Mouse (Mus musculus): ENCODE results near the gene Zmynd15.
"Not testable (repeated sequence)": the region's sequence is repeated elsewhere in the genome, so short reads cannot be mapped to it uniquely, and the experiment has no call there.

The Zmynd15 gene

DNA sequence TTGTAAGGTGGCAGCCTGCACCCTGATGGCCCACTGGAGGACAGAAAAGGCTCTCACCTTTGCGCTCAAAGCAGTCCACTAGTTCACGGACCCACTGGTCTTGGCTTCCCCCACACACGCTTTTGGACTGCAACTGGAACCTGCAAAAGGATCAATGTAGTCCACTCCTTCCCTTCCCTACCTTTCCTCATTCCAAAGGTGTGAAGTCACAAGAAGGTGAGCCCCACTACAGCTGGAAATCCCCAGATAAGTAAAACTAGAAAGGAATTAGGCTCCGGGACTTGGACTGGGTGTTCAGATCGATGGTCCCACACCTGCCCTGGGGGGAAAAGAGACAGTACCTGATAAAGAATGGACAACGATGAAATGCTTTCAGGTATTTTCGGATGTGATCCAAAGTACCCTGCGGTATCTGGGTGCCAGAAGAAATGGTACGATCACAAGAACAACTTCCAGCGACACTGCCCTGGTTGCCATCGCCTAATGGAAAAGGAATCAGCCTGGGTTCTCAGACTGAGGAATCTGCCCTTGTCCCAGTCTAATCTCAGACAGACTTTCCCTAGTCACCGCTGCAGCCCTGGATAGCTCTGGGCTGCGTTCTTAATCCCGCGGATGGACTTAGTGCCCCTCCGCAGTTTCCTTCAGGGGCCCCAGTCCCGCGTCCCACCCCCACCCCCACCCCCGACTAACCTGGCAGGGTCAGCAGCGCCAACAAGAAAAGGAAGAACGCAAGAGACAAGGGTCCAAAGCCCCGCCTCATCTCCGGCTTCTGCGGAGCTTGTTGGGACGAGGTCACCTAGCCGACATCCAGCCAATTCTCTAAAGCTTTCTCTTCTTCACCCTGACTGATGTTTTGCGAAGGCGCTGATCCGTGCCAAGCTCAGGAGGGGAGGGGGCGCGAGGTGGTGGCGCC, at the start of gene Zmynd15:
Gene Zmynd15 (plus strand): TSS at position 746 of the 913 bp plus-strand sequence.
- DNase-seq (ENCODE audit: low spot score in 2 of 2), result peak in 1 of 2 experiments; percentile 51

DNA sequence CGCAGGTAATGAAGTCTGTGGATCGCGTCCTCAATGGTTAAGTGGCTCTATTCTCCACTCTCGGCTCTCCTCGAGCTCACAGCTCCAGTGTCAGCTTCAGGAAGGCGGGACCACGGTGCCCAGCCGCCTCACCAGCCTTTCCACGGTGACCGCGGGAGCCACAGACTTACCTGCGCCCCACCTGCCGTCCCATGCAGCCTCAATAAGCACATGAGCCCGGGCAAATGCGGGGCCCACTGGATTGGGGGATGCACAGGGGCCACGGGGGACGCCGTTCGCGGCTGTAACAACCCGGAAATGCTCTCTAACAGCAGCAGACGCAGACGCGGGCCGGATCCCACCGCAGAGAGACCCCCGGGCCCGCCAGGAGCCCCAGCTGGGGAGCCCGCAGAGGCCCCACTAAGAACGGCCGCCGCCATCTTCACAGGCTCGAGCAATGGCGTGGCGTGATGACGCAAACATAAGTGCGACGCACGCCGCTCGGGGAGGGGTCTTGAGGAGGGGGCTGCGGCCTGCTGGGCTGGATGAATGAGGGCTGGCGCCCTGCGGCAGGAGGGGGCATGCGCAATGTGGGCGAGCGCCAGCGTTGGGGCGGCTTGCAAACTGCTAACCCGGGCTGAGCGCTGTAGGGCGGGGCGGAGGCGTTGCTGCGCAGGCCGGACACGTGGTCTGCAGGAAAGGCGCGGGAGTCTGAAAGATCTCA, 49.5 kb upstream of the Zmynd15 start, which contains the start of gene Pelp1:
Gene Pelp1 (minus strand): TSS at position 438 of the 703 bp plus-strand sequence.
- DNase-seq (ENCODE audit: low spot score in 2 of 2), result peak; percentile 81 to 90

DNA sequence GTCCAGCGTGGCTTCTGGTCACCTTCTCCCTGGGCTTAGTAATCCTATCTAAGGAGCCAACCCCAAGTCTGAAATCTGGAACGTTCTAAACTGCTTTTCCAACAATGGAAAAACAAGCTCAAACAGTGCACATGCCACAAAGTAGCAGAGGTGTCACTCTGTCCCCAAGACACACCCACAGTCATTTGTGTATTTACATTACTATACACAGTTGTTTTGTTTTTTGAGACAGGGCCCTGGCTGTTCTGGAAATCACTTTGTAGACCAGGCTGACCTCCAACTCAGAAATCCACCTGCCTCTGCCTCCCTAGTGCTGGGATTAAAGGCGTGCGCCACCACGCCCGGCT, 49.0 kb upstream of the Zmynd15 start:
- DNase-seq (ENCODE audit: low spot score in 2 of 2), result no peak

DNA sequence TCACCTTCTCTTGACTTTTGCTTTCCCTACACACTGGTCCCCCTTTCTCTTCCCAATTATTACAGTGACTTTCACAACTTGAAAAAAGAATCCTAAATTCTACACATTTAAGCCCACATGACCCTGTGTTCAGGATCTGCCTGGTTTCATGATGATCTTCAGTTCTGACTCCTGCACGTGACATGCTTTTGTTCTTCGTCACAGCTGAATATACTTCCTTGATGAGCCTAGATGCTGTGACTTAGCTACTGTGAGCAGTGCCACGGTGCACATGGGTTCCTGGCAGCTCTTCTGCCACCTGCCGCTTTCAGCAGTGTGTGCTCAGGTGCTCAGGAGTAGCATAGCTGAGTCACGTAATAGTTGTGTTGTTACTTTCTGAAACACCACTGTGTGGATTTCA, 46.6 kb upstream of the Zmynd15 start:
- DNase-seq (ENCODE audit: low spot score in 2 of 2), result no peak

DNA sequence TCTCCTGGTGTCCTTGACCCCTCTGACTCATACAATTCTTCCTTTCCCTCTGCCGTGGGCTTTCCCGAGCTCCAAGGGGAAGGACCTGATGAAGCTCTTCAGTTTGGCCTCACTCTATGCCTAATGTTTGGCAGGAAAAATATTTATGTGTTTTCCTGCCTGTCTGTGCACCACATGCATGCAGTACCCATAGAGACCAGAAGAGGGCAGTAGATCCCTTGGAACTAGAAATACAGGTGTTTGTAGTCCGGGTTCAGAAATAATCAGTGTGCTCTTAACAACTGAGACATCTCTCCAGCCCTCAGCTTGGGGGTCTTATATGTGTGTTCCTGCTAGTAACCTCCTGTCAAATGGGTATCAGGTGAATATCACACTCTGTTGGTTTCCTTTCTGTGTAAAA, 45.3 kb upstream of the Zmynd15 start:
- peak; percentile 76 to 92 for DNase-seq (ENCODE audit: low spot score in 2 of 2)

DNA sequence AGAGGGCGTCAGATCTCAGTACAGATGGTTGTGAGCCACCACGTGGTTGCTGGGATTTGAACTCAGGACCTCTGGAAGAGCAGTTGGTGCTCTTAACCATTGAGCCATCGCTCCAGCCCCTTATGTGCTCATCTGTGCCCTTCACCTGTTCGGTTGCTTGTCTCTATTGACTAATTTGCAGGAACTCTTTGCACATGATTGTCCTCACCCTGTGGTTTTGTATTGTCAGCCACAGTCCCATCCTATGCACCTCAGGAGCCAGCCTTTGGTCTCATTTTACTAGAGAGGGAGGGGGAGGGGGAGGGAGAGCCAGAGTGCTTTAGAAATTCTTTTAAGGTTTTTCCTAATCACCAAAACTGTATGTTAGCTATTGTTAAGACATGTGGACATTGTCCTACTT, 41.0 kb upstream of the Zmynd15 start:
- no peak for DNase-seq (ENCODE audit: low spot score in 2 of 2)

DNA sequence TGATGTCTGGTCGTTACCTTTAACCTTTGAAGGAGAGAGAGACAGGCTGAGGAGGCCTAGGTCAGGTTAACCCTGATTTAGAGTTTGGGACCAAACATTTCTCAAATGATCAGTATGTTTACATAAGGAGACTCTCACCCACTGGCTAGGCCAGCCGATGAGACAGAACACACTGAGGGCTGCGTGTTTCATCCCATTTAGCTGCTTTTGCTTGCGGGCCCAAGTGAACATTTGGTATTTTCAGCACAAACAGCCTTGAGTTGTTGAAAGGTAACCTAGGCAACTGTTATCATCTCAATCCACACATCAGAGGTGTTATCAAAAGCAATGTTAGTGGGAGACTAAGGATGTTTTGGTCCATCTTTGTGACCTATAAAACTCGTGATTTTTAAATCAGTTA, 39.7 kb upstream of the Zmynd15 start:
- DNase-seq (ENCODE audit: low spot score in 2 of 2), result no peak

DNA sequence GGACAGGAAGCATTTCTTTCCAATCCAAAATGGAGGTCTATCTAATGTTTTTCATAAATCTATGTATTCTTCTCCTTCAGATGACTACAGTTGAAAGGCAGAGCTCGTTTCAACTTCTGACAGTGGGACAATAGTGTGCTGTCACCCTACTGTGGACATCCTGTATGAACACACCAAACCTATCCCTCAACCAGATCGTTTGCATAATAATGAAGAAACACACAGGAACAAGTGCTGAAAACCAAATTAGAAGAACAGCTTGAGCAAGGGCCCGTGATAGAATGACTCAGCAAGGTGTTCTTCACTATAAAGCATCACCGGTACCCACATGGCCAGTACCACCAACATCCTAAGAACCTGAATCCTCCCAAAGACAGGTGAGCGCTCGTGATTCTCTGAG, 32.6 kb upstream of the Zmynd15 start:
- DNase-seq (ENCODE audit: low spot score in 2 of 2), result not testable (repeated sequence)

DNA sequence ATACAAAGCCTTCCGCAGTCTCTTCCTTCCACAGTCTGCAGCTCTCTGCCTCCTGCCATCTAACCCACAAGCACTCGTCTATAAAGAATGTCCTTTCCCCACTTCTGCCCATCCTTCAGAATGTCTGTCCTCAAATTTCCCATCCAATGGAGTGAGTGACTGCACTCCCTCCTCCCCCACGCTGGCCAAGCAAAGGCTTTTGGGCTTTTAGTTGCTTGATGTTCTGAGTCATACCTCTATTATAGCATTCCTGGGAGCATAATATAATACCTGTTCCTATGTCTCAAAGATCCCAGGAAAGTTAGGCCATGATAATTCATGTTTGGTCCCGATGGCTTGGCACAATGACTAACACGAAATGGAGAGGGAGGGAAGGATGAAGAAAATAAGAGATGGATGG, 27.7 kb upstream of the Zmynd15 start:
- no peak for DNase-seq (ENCODE audit: low spot score in 2 of 2)

DNA sequence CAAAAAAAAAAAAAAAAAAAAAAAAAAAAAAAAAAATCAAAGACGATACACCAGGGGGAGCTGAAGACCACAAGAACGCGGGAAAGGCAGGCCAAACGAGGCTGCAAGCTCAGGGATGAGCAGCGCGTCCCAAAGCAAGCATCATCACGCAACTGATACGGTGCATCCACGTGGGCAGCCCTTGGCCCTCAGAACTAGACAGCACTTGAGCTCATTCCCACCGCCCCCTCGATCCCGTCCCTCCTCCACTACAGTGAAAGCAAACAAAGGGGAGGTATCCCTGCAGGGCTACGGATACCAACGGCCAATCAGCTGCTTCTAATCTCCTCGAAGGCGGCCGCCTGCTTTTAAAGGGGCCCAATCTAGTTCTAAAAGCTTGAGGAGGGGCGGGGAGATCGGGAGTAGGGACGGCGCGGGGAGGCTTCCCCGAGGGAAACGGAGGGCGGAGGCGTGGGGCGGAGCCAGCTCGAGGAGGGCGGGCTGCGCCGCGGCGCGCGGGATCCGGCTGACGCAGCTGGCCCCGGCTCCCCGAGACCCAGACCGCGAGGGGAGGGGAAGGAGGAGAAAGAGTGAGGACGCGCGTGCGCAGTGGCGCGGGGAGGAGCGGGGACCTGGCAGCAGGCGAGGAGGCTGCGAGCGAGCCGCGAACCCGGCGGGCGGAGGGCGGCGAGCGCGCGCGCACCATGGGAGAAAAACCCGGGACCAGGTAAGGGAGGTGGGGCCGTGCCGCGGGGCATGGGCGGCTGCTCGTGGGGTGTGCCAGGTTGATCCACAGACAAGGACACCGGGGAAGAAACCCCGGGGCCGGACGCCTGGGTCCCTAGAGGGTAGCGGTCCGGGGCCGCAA, 27.0 kb upstream of the Zmynd15 start, which contains the start of gene Arrb2:
Gene Arrb2 (plus strand): TSS at position 588 of the 847 bp plus-strand sequence.
- DNase-seq (ENCODE audit: low spot score in 2 of 2), result peak; percentile 97 to 99

DNA sequence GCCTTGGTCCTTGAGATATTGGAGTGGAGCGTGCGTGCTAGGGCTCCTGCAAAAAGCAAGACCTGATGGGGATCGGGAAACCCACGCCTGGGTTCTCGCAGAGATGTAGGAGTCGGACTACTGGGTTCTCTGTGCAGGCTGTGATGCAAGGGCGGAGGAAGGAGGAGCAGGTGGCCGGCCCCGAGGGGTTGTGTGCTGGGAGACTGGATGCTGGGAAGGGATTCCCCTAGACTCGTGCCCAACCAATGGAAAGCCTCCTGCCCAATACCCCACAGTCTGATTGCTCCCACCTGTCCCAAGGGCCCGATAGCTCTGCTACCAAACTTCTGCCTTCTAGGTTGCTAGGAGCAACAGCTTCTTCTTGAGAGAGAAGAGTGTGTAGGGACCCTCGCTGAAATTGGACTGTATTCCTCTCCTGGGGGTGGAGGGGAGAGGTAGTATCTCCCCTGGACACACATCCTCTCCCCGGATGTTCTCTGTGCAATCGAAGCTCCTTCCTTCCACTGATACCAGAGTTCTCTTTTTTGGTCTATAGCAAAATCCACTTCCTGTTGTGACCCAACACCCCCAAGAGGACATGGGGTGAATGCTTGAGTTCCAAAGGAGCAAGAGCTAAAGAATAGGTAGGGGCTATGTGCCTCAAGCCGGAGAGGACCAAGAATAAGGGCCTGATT, 26.2 kb upstream of the Zmynd15 start:
- peak in 1 of 2 experiments; percentile 30 for DNase-seq (ENCODE audit: low spot score in 2 of 2)

DNA sequence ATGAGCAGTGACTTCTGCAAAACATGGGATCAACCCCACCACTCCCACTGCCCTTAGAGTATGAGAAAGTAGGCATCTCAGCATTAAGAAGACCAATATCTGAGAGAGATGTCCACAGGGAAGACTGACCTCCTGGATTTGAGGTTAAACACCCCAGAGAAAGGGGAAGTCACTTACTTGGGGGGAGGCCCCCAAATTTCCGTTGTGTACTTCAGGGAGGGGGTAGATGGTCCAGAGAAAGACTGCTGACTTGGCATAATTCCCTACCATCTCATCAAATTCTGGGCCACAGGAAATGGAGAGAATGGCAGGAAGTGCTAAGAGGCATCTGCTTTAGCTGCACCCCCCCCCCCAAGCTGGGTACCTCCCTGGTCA, 25.7 kb upstream of the Zmynd15 start:
- DNase-seq (ENCODE audit: low spot score in 2 of 2), result no peak

DNA sequence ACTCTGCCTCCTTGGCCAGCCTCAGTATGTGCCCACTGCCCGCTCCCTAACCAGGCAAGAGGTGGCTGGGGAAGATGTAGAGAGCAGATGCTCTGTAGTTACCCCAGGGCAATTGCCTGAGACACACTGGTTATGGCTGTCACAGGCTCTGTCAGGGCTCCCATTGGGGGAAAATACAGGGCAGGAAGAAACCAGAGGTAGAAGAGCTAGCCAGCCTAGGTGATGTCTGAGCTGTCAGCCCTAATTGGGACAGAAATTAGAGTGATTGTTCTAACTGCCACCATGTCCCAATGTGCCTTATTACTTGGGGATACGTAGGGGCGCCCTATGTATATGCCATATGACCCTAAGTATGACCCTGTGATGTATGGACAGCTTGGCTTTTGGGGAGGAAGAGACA, 25.3 kb upstream of the Zmynd15 start:
- DNase-seq (ENCODE audit: low spot score in 2 of 2), result no peak

DNA sequence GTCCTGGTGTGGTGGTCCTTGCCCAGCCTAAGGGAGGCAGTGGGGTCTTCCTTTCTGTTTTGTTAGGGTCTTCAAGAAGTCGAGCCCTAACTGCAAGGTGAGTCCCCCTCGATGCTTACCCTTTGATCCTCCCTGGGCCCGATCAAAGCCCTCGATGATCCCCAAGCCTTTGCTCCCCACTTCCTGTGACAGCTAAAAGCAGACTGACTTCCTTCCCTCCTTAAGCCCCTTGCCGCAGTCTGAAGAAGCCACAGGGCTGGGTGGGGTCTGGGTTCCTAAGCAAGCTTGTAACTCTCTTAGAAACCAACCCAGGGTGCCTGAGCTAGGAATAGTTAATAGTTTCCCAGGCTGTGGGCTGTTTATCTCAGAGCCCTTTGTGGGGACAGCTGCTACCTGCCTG, 23.8 kb upstream of the Zmynd15 start:
- no peak for DNase-seq (ENCODE audit: low spot score in 2 of 2)

DNA sequence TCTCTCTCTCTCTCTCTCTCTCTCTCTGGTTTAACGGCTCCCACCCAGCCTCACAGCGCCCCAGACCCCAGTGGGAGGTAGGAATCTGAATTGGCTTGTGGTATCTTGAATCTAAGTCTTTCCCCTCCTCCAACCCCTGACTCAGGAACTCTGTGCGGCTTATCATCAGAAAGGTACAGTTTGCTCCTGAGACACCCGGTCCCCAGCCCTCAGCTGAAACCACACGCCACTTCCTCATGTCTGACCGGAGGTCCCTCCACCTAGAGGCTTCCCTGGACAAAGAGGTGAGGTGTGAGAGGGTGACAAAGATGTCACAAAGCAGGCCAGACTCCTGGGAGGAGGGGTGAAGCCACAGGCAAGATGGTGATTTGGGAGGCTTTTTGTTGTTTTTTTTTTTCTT, 21.8 kb upstream of the Zmynd15 start:
- no peak for DNase-seq (ENCODE audit: low spot score in 2 of 2)

DNA sequence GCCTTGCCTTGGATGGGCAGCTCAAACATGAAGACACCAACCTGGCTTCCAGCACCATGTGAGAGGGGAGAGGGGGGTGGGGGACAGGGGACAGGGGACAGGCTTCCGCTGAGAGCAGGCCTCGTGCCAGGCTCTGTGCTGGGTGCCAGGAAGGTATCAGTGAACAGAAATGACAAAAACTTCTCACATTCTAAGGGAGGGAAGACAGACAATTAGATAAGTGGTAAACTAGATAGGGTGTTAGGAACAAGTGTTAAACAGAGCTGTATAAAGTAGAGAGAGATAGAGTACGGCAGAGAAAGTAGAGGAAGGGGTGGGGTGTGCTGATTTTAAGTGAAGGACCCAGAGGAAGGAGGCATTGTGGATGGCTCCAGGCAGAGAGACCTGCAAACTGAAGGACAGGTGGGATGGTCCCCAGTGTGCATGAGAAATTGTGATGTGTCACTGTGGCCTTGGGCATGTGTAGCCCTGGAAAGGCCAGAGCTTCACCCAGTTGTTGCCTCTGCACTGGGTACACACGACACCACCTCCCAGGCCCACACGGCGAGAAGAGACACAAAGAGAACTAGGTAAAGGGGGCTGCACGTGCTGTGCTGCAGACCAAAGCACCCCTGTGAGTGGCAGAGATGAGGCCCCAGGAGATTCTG, 20.4 kb upstream of the Zmynd15 start:
- no peak for DNase-seq (ENCODE audit: low spot score in 2 of 2)

DNA sequence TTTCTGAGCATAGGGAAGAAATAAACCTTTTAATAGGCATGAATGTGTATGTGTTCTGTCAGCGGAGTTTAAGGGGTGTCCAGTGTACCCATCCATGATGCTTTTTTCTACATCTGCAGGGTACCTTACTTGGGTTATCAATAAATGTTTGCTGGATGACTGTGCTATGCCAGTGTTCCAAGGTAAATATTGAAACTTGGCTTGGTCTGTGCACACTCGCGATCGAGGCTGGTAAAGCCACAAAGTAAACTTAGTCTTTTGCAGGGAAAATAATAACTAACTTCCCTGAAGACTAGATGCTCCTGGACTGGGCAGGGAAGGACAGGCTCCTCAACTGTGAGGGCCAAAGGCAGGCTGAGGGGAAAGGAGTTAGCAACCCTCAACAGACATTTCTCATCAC, 18.6 kb upstream of the Zmynd15 start:
- no peak for DNase-seq (ENCODE audit: low spot score in 2 of 2)

DNA sequence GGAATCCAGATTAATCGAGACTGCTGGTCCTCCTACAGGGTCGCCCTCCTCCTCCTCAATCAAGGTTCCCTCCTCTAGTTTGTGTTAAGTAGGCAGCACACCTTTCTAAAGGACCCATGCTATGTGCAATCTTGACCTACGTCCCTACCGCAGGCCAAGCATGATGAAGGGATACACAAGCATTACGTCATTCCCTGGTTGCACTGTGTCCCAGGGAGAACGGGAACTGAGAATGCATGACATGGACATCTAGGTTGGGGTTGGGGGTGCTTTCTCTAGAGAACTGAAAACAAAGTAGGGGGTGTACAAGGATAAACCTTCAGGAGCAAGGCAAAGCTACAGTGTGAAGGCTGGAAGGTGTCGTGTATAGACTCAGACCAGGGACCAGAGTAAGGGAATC, 17.4 kb upstream of the Zmynd15 start:
- DNase-seq (ENCODE audit: low spot score in 2 of 2), result no peak

DNA sequence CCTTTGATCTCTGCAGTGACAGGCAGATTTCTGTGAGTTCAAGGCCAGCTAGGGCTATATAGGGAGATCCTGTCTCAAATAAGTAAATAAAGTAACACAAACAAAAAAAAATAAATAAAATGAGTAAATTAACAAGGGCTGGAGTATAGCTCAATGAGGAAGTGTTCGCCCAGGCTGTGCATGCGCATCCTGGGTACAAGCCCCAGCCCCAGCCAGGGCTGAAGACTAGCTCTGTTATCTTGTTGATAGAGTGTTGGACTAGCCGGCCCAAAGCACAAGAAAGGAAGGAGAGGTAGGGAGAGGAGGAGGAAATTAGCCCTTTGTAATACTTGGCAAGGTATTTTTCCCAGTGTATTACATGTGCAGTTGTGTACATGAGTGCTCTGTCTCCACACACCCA, 15.3 kb upstream of the Zmynd15 start:
- DNase-seq (ENCODE audit: low spot score in 2 of 2), result no peak

DNA sequence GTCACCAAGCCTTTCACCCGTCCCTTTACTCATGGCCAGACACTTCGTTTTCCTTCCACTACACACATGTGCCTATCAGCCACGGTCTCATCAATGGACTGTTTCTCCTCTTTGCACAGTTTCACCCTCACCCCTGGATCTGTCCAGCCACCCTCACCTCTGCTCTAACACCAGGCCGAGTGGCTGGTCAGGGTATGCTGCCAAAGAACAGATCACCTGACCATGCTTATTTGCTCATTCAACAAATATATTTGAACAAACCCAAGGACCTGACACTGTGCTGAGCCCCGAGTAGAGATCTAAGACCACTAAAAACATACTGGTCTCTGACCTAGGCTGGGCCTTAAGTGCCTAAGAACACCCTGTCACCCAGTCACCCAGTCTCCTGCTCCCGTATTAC, 14.6 kb upstream of the Zmynd15 start:
- no peak for DNase-seq (ENCODE audit: low spot score in 2 of 2)

DNA sequence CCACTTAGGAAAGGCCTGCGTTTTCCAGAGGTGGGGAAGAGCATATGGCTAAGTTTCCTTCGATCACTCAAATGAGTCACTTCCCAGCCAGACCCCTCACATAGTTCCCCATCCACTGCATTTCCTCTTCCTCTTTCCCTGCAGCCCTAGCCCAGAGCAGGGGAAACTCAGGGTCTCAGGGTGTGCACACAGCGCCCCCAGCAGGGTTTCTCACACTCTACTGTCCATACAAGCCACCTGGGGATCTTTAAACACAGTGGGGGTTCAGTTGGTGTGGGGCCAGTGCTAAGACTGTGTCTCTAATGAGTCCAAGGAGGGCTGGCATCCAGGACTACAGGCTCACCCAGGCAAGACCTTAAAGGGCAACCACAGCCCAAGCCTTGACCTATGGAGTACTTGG, 12.5 kb upstream of the Zmynd15 start:
- peak in 1 of 2 experiments; percentile 61 for DNase-seq (ENCODE audit: low spot score in 2 of 2)

Measured in spleen, postnatal 4 days (tissue).